Mouse (Mus musculus): ENCODE results near the gene Khdc1b. TPM values are rescaled to one million over a fixed set of nuclear protein-coding genes. Genes with fewer than 3 reads are reported as not detected.
"Not testable (repeated sequence)": the region's sequence is repeated elsewhere in the genome, so short reads cannot be mapped to it uniquely, and the experiment has no call there.

Khdc1b gene
- polyA plus RNA-seq (2011; ENCODE audit: insufficient read length, low read depth, missing spikeins): not detected in 2 replicates

DNA sequence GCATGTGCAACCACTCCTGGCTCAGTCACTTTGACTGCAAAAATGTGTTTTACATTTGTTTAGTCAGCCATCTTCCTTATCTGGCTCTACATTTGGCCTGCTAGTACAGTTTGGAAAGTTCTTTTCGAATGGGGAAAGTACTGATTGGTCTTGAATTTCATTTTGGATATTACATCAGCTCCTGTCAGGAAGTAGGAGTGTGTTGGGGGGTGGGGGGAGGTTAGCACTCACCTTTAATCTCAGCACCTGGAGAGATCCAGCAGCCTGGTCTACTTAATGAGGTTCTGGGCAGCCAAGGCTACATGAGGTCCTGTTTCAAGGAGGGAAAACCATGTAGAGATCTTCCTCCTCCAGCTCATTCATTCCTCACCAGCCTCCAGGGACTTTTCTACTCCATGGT lies at the start of gene Khdc1b:
Gene Khdc1b, plus strand, starts transcription at position 301 of the 400 bp plus-strand sequence.
- Histone ChIP-seq H3K27ac (ENCODE audit: insufficient read depth, low read length) (no peak within 1 kb of the TSS), H3K4me3 (ENCODE audit: insufficient read depth, low read length) (no peak within 1 kb of the TSS), H3K4me1 (ENCODE audit: control insufficient read depth, insufficient read depth, low read length) (no peaks in the 10 kb centered on the region)
- TF ChIP-seq CTCF (IDR thresholded peaks at IDR 0.05; ENCODE audit: borderline replicate concordance, insufficient read depth, low read length): no peak
- TF ChIP-seq POLR2A (IDR thresholded peaks at IDR 0.05; ENCODE audit: low read depth, low read length): no peak

DNA sequence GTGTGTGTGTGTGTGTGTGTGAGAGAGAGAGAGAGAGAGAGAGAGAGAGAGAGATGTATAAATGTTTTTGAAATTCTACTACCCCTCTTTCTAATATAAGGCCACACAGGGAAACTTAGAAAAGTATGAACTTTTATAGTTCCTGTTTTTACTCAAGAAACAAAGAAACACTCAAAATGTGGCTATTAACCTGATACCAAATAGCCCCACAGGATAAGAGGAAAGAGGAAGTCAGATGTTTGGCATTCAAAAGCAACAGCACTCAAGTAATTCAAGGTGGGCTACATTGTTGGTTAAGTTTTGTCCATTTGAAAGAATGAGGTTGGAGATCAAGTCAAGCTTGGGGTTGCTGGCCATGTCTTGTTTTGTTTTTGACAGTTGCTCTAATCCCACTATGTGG lies 47.5 kb upstream of the Khdc1b start:
- H3K27ac ChIP-seq (ENCODE audit: insufficient read depth, low read length): no peak overlapping the region
- TF ChIP-seq CTCF (IDR thresholded peaks at IDR 0.05; ENCODE audit: borderline replicate concordance, insufficient read depth, low read length): no peak
- no peak for TF ChIP-seq POLR2A (IDR thresholded peaks at IDR 0.05; ENCODE audit: low read depth, low read length)
- H3K4me3 ChIP-seq (ENCODE audit: insufficient read depth, low read length): no peak overlapping the region
- H3K4me1 ChIP-seq (ENCODE audit: control insufficient read depth, insufficient read depth, low read length): no peaks in the 10 kb centered on the region

DNA sequence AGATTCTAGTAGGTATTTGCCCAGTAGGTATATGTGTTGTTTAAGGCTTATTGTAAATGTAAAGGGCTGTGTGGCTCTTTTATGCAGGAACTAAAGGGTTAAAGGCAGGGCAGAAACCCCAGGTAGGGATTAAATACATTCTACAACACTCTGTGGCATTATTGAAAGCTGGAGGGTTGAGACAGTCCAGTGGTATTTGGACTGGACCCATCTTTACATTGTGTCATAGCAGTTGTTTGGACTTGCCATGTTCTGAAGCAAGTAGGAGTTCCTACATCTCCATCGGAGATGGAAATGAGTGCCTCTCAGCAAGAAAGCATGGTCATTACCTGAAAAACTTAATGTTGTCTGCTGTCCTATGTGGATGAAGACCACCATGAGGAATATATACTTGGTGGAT lies 42.6 kb upstream of the Khdc1b start:
- TF ChIP-seq CTCF (IDR thresholded peaks at IDR 0.05; ENCODE audit: borderline replicate concordance, insufficient read depth, low read length) (no peak), POLR2A (IDR thresholded peaks at IDR 0.05; ENCODE audit: low read depth, low read length) (no peak)

DNA sequence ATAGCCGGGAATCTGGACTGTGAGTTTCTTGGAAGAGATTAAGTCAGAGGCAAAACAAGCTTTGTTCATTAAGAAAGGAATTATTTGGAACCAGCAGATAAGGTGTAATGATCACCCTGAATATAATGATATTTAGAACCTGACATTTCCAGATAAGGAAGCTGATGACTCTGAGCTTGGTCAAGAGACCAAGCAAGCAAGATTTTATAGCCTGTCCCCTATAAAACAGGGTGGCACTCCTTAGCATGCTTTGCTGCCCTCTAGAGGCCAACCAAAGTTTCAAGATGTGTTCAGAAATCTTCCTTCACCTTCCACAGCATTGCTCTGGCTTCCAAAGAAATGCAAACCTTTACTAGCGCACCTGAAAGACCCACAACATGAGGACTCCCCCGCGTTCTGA lies 39.1 kb upstream of the Khdc1b start:
- TF ChIP-seq CTCF (IDR thresholded peaks at IDR 0.05; ENCODE audit: borderline replicate concordance, insufficient read depth, low read length) (no peak), POLR2A (IDR thresholded peaks at IDR 0.05; ENCODE audit: low read depth, low read length) (no peak)
- H3K4me3 ChIP-seq (ENCODE audit: insufficient read depth, low read length): no peak overlapping the region
- no peaks in the 10 kb centered on the region for H3K4me1 ChIP-seq (ENCODE audit: control insufficient read depth, insufficient read depth, low read length)
- no peak overlapping the region for H3K27ac ChIP-seq (ENCODE audit: insufficient read depth, low read length)

More for the DNA sequence above, 42.6 kb upstream of the Khdc1b start:
- no peak overlapping the region for H3K27ac ChIP-seq (ENCODE audit: insufficient read depth, low read length)
- no peak overlapping the region for H3K4me3 ChIP-seq (ENCODE audit: insufficient read depth, low read length)
- no peaks in the 10 kb centered on the region for H3K4me1 ChIP-seq (ENCODE audit: control insufficient read depth, insufficient read depth, low read length)

DNA sequence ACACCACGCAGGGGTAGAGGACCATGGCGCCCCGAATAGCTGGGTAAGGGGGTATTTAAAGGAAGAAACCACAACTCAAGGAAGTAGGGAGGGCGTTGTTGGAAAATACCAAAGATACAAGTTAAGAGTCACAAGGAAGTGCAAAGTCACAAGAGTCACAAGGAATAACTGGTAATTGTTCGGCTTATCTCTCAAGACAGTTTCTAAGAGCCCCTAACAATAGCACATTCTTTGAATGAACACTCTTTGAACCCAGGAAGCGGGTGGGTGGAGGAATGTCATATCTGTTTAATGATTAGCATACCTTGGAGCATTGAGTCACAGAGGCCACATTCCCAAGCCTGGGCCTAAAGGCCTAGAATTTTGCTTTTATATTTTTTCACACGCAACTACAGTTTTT lies 38.6 kb upstream of the Khdc1b start:
- H3K4me3 ChIP-seq (ENCODE audit: insufficient read depth, low read length); H3K4me1 ChIP-seq (ENCODE audit: control insufficient read depth, insufficient read depth, low read length); H3K27ac ChIP-seq (ENCODE audit: insufficient read depth, low read length): not testable (repeated sequence)

DNA sequence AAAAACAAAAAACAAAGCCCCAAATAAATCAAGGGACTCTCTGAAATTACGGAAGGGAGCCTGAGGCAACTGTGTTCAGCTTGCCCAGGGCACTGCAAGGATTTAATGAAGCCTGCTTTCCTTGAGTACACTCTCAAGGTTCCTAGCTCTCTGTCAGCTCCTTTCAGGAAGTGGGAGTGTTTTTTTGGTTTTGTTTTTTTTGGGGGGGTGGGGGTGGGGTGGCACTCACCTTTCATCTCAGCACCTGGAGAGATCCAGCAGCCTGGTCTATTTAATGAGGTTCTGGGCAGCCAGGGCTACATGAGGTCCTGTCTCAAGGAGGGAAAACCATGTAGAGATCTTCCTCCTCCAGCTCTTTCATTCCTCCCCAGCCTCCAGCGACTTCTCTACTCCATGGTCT lies 34.0 kb upstream of the Khdc1b start, which contains the start of gene Khdc1a:
Gene Khdc1a, plus strand, starts transcription at position 301 of the 400 bp plus-strand sequence.
- TF ChIP-seq CTCF (IDR thresholded peaks at IDR 0.05; ENCODE audit: borderline replicate concordance, insufficient read depth, low read length) (no peak), POLR2A (IDR thresholded peaks at IDR 0.05; ENCODE audit: low read depth, low read length) (no peak)
- H3K4me3 ChIP-seq (ENCODE audit: insufficient read depth, low read length): no peak within 1 kb of the TSS
- no peak within 1 kb of the TSS for H3K27ac ChIP-seq (ENCODE audit: insufficient read depth, low read length)
- H3K4me1 ChIP-seq (ENCODE audit: control insufficient read depth, insufficient read depth, low read length): no peaks in the 10 kb centered on the region

DNA sequence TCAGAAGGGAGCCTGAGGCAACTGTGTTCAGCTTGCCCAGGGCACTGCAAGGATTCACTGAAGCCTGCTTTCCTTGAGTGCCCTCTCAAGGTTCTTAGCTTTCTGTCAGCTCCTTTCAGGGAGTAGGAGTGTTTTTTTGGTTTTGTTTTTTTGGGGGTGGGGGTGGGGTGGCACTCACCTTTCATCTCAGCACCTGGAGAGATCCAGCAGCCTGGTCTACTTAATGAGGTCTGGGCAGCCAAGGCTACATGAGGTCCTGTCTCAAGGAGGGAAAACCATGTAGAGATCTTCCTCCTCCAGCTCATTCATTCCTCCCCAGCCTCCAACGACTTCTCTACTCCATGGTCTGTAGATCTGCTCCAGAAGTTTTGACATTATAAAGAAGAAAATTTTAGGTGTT lies 15.3 kb upstream of the Khdc1b start, which contains the start of gene Khdc1c:
Gene Khdc1c, plus strand, starts transcription at position 301 of the 400 bp plus-strand sequence.
- H3K4me1 ChIP-seq (ENCODE audit: control insufficient read depth, insufficient read depth, low read length); H3K4me3 ChIP-seq (ENCODE audit: insufficient read depth, low read length); H3K27ac ChIP-seq (ENCODE audit: insufficient read depth, low read length): not testable (repeated sequence)

DNA sequence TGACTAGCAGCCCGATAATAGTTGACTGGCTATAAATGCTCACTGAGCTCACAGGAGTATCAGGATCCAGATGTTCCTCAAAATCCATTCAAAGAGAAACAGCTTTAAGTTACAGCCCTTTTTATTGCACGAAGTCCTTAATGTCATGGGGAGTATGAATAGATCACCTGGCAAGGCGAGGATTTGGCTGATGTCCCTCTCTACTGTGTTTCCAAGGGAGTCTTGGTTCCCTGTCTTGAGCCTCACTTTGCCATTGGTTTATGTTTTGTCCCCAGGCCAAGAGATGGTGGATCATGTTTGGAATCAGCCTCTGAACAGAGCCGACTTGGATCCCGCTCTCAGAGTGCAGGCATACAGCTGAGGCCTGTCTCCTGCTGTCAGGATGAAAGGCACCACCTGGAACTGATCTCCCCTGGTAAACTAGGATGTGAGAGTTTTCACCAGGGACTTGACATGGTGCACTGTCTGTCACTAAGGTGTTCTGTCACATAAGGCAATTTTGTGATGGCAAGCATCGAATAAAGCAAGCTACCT lies 7.8 kb downstream of the Khdc1b start:
- TF ChIP-seq POLR2A (IDR thresholded peaks at IDR 0.05; ENCODE audit: low read depth, low read length): no peak
- H3K4me1 ChIP-seq (ENCODE audit: control insufficient read depth, insufficient read depth, low read length): no peaks in the 10 kb centered on the region

DNA sequence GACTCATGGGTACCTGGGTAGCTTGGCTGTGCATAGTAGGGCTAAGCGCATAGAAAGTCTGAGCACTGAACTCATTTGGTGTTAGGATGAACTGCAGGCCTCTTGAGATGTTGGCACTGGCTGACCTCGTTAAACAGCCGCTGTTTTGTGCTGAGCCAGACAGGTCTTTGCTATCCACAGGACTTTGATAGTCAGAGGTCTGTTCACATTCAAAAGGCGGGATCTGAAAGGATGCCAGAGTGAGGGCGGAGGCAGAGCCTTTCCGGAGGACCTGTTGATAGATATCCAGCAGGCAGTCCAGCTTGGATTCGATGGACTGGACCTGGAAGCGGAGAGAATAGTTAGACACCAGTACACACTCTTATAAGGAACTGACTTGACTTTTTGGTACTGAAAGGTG lies 19.4 kb downstream of the Khdc1b start:
- Histone ChIP-seq H3K27ac (ENCODE audit: insufficient read depth, low read length) (no peak overlapping the region), H3K4me3 (ENCODE audit: insufficient read depth, low read length) (no peak overlapping the region), H3K4me1 (ENCODE audit: control insufficient read depth, insufficient read depth, low read length) (no peaks in the 10 kb centered on the region)
- TF ChIP-seq POLR2A (IDR thresholded peaks at IDR 0.05; ENCODE audit: low read depth, low read length): no peak
- TF ChIP-seq CTCF (IDR thresholded peaks at IDR 0.05; ENCODE audit: borderline replicate concordance, insufficient read depth, low read length): no peak

More for the DNA sequence above, 7.8 kb downstream of the Khdc1b start:
- Histone ChIP-seq H3K4me3 (ENCODE audit: insufficient read depth, low read length) (no peak overlapping the region), H3K27ac (ENCODE audit: insufficient read depth, low read length) (no peak overlapping the region)

DNA sequence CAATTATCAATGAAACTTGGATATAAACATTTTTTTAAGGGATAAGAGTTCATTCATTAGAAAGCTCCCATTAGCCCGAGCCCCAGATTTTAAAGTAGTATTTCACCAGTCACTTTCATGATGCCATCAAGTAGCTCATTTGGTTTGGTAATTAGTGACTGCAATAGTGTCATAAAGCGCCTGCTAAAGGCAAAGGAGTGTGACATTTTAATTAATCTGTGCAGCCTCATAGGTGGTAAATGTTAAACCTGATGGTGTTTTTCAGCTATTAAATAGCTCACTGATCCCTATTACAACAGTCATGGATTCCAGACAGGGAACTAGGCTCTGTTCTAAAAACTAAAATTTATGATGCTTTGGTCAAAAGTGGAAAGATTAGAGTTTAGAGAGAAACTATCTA lies 23.9 kb downstream of the Khdc1b start:
- no peak overlapping the region for H3K27ac ChIP-seq (ENCODE audit: insufficient read depth, low read length)
- H3K4me3 ChIP-seq (ENCODE audit: insufficient read depth, low read length): no peak overlapping the region
- no peaks in the 10 kb centered on the region for H3K4me1 ChIP-seq (ENCODE audit: control insufficient read depth, insufficient read depth, low read length)
- TF ChIP-seq POLR2A (IDR thresholded peaks at IDR 0.05; ENCODE audit: low read depth, low read length): no peak
- no peak for TF ChIP-seq CTCF (IDR thresholded peaks at IDR 0.05; ENCODE audit: borderline replicate concordance, insufficient read depth, low read length)
